Mouse (Mus musculus) heart, embryonic 10.5 days (tissue): ENCODE data around the gene Bcl6b. TPM values are rescaled to one million over a fixed set of nuclear protein-coding genes. Genes with fewer than 3 reads are reported as not detected.

Source experiments
- DNase-seq: peaks from one replicate; pipeline ENCODE4 v3.0.0-alpha.2; 2017; ENCODE audit warnings: low spot score
- H3K27ac ChIP-seq: fragments of 300-500 bp; sonication (generic); 2 replicates; pipeline ENCODE4 v1.5.1; 2016; ENCODE audit warnings: mild to moderate bottlenecking
- H3K27me3 ChIP-seq: fragments of 300-500 bp; sonication (generic); 2 replicates; pipeline ENCODE4 v1.6.1; 2016; ENCODE audit warnings: mild to moderate bottlenecking; ENCODE audit not compliant: poor library complexity, insufficient read depth, severe bottlenecking
- H3K36me3 ChIP-seq: fragments of 300-500 bp; sonication (generic); 2 replicates; pipeline ENCODE4 v1.6.1; 2016; ENCODE audit warnings: mild to moderate bottlenecking, moderate library complexity
- H3K4me1 ChIP-seq: fragments of 300-500 bp; sonication (generic); 2 replicates; pipeline ENCODE4 v1.6.1; 2016; ENCODE audit warnings: mild to moderate bottlenecking
- H3K4me3 ChIP-seq: fragments of 300-500 bp; sonication (generic); 2 replicates; pipeline ENCODE4 v1.5.1; 2016; ENCODE audit warnings: mild to moderate bottlenecking, moderate library complexity
- H3K9me3 ChIP-seq: fragments of 300-500 bp; sonication (generic); 2 replicates; pipeline ENCODE4 v1.6.1; 2016; ENCODE audit warnings: mild to moderate bottlenecking, moderate library complexity
- WGBS: fragments of 180-500 bp; shearing (Covaris S2); methylation state at CpG from one replicate; pipeline ENCODE4 v1.1.7; 2016; 5-methylcytosine and 5-hydroxymethylcytosine counted together
- microRNA counts: library from miRNA; unstranded; fragments of <30 nt; microRNA quantifications from one replicate; lab custom pipeline; 2017
- microRNA-seq: library from miRNA; unstranded; fragments of <30 nt; microRNA quantifications from one replicate; pipeline ENCODE4, GENCODE M21; 2017
- polyA plus RNA-seq: library from polyadenylated mRNA; unstranded; fragments of >200 nt; fragmentation: Nextera tagmentation; extraction: Ambion mirVana; gene quantifications from 2 replicates; pipeline ENCODE4 v1.2.1, GENCODE M21; 2016

Gene Bcl6b
- polyA plus RNA-seq, 1 experiment from 2014 or later = 10.7 TPM

- WGBS = 67% methylated on average over 8 of the region's 8 CpGs
- no peak overlapping the region for H3K27ac ChIP-seq
- H3K4me3 ChIP-seq = no peak overlapping the region
- no peaks in the 10 kb centered on the region; the same call in 1 of the 2 replicates for H3K27me3 ChIP-seq
- no peaks in the 10 kb centered on the region for H3K9me3 ChIP-seq
- no peak for DNase-seq
- no peaks in the 10 kb centered on the region for H3K36me3 ChIP-seq
- H3K4me1 ChIP-seq = no peaks in the 10 kb centered on the region
Observed at GRCm38 (mm10) chr11:70177647-70178046, 52.0 kb downstream of the Bcl6b start.

GRCm38 (mm10) chr11:70174491-70174890, 55.1 kb downstream of the Bcl6b start:
- Histone ChIP-seq H3K36me3 (no peaks in the 10 kb centered on the region), H3K4me1 (no peaks in the 10 kb centered on the region), H3K27me3 (no peaks in the 10 kb centered on the region; the same call in 1 of the 2 replicates), H3K27ac (no peak overlapping the region), H3K9me3 (no peaks in the 10 kb centered on the region), H3K4me3 (no peak overlapping the region)
- no peak for DNase-seq
- 78% methylated on average over 4 of the region's 4 CpGs for WGBS

MicroRNA genes within 50 kb of the gene (microRNA counts, 519-probe panel; counts per million panel counts)
- not detected for microRNA mmu-miR-195 (lab: Ali Mortazavi, UCI)
- not detected for microRNA mmu-miR-497 (lab: Ali Mortazavi, UCI)

Small RNA genes within 50 kb of the gene (microRNA-seq; reads per million reads assigned to microRNA genes)
- 375 reads per million, percentile 67 among the genes with 10 or more reads in this experiment for gene Mir195a
- gene Mir497 = not detected
- gene Mir497b = not detected

Other genes with a start within 250 kb of the Bcl6b start
- 20.5 and 23.8 TPM in 2 replicates for gene Ctdnep1, start 248.6 kb downstream of the Bcl6b start, polyA plus RNA-seq
- 135 and 147 TPM in 2 replicates for gene Elp5, start 247.3 kb downstream of the Bcl6b start, polyA plus RNA-seq
- gene Gabarap, start 238.7 kb downstream of the Bcl6b start, polyA plus RNA-seq = 365 and 379 TPM in 2 replicates
- 51.8 and 73.3 TPM in 2 replicates for gene Phf23, start 234.0 kb downstream of the Bcl6b start, polyA plus RNA-seq
- gene Dvl2, start 229.2 kb downstream of the Bcl6b start, polyA plus RNA-seq = 29.5 and 40.3 TPM in 2 replicates
- gene Acadvl, start 214.4 kb downstream of the Bcl6b start, polyA plus RNA-seq = 79.1 and 102 TPM in 2 replicates
- 5.7 and 9.3 TPM in 2 replicates for gene Dlg4, start 212.9 kb downstream of the Bcl6b start, polyA plus RNA-seq
- gene Asgr1, start 175.7 kb downstream of the Bcl6b start, polyA plus RNA-seq = 0.23 and 0.93 TPM in 2 replicates
- 0.17 and 1.1 TPM in 2 replicates for gene Asgr2, start 137.2 kb downstream of the Bcl6b start, polyA plus RNA-seq
- 0.28 and 0.59 TPM in 2 replicates for gene Mgl2, start 99.5 kb downstream of the Bcl6b start, polyA plus RNA-seq
- 0.31 TPM in 1 of 2 replicates, not detected in the other for gene Clec10a, start 73.6 kb downstream of the Bcl6b start, polyA plus RNA-seq
- 0.51 and 2.4 TPM in 2 replicates for gene Slc16a11, start 17.0 kb downstream of the Bcl6b start, polyA plus RNA-seq
- 10.0 and 10.4 TPM in 2 replicates for gene Slc16a13, start 8.7 kb downstream of the Bcl6b start, polyA plus RNA-seq
- gene 0610010K14Rik, start 8.1 kb upstream of the Bcl6b start, polyA plus RNA-seq = 142 and 153 TPM in 2 replicates
- 6.5 and 8.7 TPM in 2 replicates for gene Gm21988, start 10.0 kb upstream of the Bcl6b start, polyA plus RNA-seq
- 126 and 165 TPM in 2 replicates for gene Rnasek, start 10.0 kb upstream of the Bcl6b start, polyA plus RNA-seq
- 3.9 and 5.0 TPM in 2 replicates for gene Alox12, start 25.6 kb upstream of the Bcl6b start, polyA plus RNA-seq
- not detected in 2 replicates for gene Alox12e, start 92.8 kb upstream of the Bcl6b start, polyA plus RNA-seq
- gene Alox15, start 122.2 kb upstream of the Bcl6b start, polyA plus RNA-seq = 0.13 and 0.14 TPM in 2 replicates
- 37.9 and 42.9 TPM in 2 replicates for gene Pelp1, start 180.2 kb upstream of the Bcl6b start, polyA plus RNA-seq
- 11.5 and 19.3 TPM in 2 replicates for gene Arrb2, start 202.8 kb upstream of the Bcl6b start, polyA plus RNA-seq
- 31.0 and 37.5 TPM in 2 replicates for gene Med11, start 222.1 kb upstream of the Bcl6b start, polyA plus RNA-seq
- 0.73 and 1.2 TPM in 2 replicates for gene Zmynd15, start 229.6 kb upstream of the Bcl6b start, polyA plus RNA-seq
- gene Cxcl16, start 230.2 kb upstream of the Bcl6b start, polyA plus RNA-seq = 3.7 and 6.0 TPM in 2 replicates